Mouse (Mus musculus): ENCODE results near the gene Ankrd13d. TPM values are rescaled to one million over a fixed set of nuclear protein-coding genes. Genes with fewer than 3 reads are reported as not detected.

Ankrd13d gene
- total and polyA plus RNA-seq, 3 experiments: 0.96 to 2.6 TPM; not detected in 1

- H3K27ac ChIP-seq (ENCODE audit: control insufficient read depth, low read depth, low read length): no peak overlapping the region
- no peaks in the 10 kb centered on the region for H3K27me3 ChIP-seq (ENCODE audit: control insufficient read depth in 1 of 2, insufficient read depth in 2 of 2, low read length in 2 of 2)
- peaks cover 2% of the 10 kb centered on the region; the same call in 1 of the 2 replicates for H3K79me2 ChIP-seq (ENCODE audit: control insufficient read depth, insufficient read depth, low read length, poor library complexity)
- no peaks in the 10 kb centered on the region for H3K9me3 ChIP-seq (replicated peaks; ENCODE audit: insufficient read depth, low read length)
- no peak overlapping the region for H3K4me3 ChIP-seq (ENCODE audit: control insufficient read depth in 1 of 2, insufficient read depth in 1 of 2, low read depth in 2 of 2, low read length in 2 of 2)
- H3K36me3 ChIP-seq (ENCODE audit: control insufficient read depth in 1 of 2, insufficient read depth in 2 of 2, low read length in 2 of 2): peaks cover 0 to 11% of the 10 kb centered on the region in 2 experiments; a peak in 2 of 4 replicates
- H3K4me1 ChIP-seq (ENCODE audit: control insufficient read depth in 1 of 2, insufficient read depth in 2 of 2, low read length in 2 of 2): peaks cover 2 to 29% of the 10 kb centered on the region in 2 experiments; a peak in 3 of 4 replicates
- DNase-seq (ENCODE audit: low read depth, low spot score): peak; percentile 89
- peak overlapping the region; percentile 35; the same call in 1 of the 2 replicates for H3K9ac ChIP-seq (ENCODE audit: control insufficient read depth, low read depth, low read length, poor library complexity, severe bottlenecking)
- TF ChIP-seq MEF2A (IDR thresholded peaks at IDR 0.05; ENCODE audit: extremely low read depth, insufficient replicate concordance, low read depth, low read length, poor library complexity, severe bottlenecking) (no peak), RAD21 (IDR thresholded peaks at IDR 0.05; ENCODE audit: low read depth, low read length) (peak; percentile 99), NRF1 (IDR thresholded peaks at IDR 0.05; ENCODE audit: insufficient read depth, low read depth, low read length, poor library complexity, severe bottlenecking) (no peak), ZKSCAN1 (IDR thresholded peaks at IDR 0.05; ENCODE audit: low read depth, low read length) (peak; percentile 48; the same call in 1 of the 2 replicates), ETS1 (IDR thresholded peaks at IDR 0.05; ENCODE audit: low read depth, low read length) (0 out of 2 replicates have a peak, but pooled peaks have one; percentile 16), MAFK (IDR thresholded peaks at IDR 0.05; ENCODE audit: borderline replicate concordance, low read depth, low read length) (no peak), CHD2 (IDR thresholded peaks at IDR 0.05; ENCODE audit: low read length) (no peak), BHLHE40 (IDR thresholded peaks at IDR 0.05; ENCODE audit: borderline replicate concordance, low read depth, low read length) (no peak), HCFC1 (IDR thresholded peaks at IDR 0.05; ENCODE audit: low read depth, low read length) (0 out of 2 replicates have a peak, but pooled peaks have one; percentile 38), TAL1 (IDR thresholded peaks at IDR 0.05; ENCODE audit: low read length) (no peak), NELFE (IDR thresholded peaks at IDR 0.05; ENCODE audit: low read depth, low read length) (no peak), GATA1 (IDR thresholded peaks at IDR 0.05; ENCODE audit: low read depth, low read length) (no peak), ZMIZ1 (IDR thresholded peaks at IDR 0.05; ENCODE audit: low read depth, low read length) (no peak), CHD1 (IDR thresholded peaks at IDR 0.05; ENCODE audit: low read depth, low read length) (no peak), EP300 (IDR thresholded peaks at IDR 0.05; ENCODE audit: low read depth in 1 of 2, low read length in 2 of 2) (0 out of 4 replicates have a peak, but pooled peaks of 1 of the 2 experiments have one; percentile 19), UBTF (IDR thresholded peaks at IDR 0.05; ENCODE audit: borderline replicate concordance, insufficient read depth, low read depth, low read length) (no peak), KAT2A (conservative IDR thresholded peaks at IDR 0.05; ENCODE audit: low read depth, low read length) (no peak), JUND (IDR thresholded peaks at IDR 0.05; ENCODE audit: low read depth, low read length) (no peak; the same call in 1 of the 2 replicates), ZC3H11A (IDR thresholded peaks at IDR 0.05; ENCODE audit: low read depth, low read length) (peak; percentile 94), GABPA (IDR thresholded peaks at IDR 0.05; ENCODE audit: low read depth, low read length) (no peak), MAZ (IDR thresholded peaks at IDR 0.05; ENCODE audit: low read depth, low read length) (0 out of 2 replicates have a peak, but pooled peaks have one; percentile 34), E2F4 (IDR thresholded peaks at IDR 0.05; ENCODE audit: borderline replicate concordance, low read depth, low read length) (no peak), ZNF384 (IDR thresholded peaks at IDR 0.05; ENCODE audit: low read depth, low read length) (no peak), TCF12 (IDR thresholded peaks at IDR 0.05; ENCODE audit: low read depth, low read length) (no peak), SIN3A (IDR thresholded peaks at IDR 0.05; ENCODE audit: low read length) (peak; percentile 78), POLR2AphosphoS5 (IDR thresholded peaks at IDR 0.05; ENCODE audit: borderline replicate concordance, low read depth, low read length) (no peak), MYC (IDR thresholded peaks at IDR 0.05; ENCODE audit: low read depth, low read length) (no peak), MXI1 (IDR thresholded peaks at IDR 0.05; ENCODE audit: low read depth, low read length) (peak; percentile 55; the same call in 1 of the 2 replicates), POLR2A (IDR thresholded peaks at IDR 0.05; ENCODE audit: control insufficient read depth in 1 of 2, insufficient read depth in 1 of 2, low read depth in 1 of 2, low read length in 2 of 2, poor library complexity in 1 of 2) (no peak), USF1 (IDR thresholded peaks at IDR 0.05; ENCODE audit: low read depth, low read length) (0 out of 2 replicates have a peak, but pooled peaks have one; percentile 8), ELF1 (IDR thresholded peaks at IDR 0.05; ENCODE audit: low read depth, low read length) (peak; percentile 48; the same call in 1 of the 2 replicates), CTCF (IDR thresholded peaks at IDR 0.05 in 2 of 3, conservative IDR thresholded peaks at IDR 0.05 in 1 of 3; ENCODE audit: control insufficient read depth in 1 of 3, insufficient read depth in 1 of 3, low read depth in 2 of 3, low read length in 3 of 3, poor library complexity in 1 of 3, severe bottlenecking in 1 of 3) (peak; percentile 88 to 98 (median 98)), TBP (IDR thresholded peaks at IDR 0.05; ENCODE audit: low read depth, low read length) (no peak), USF2 (IDR thresholded peaks at IDR 0.05; ENCODE audit: borderline replicate concordance in 1 of 2, insufficient read depth in 1 of 2, low read depth in 1 of 2, low read length in 2 of 2) (no peak)
These were observed 54.9 kb downstream of the Ankrd13d start for GRCm38 (mm10) chr19:4227894-4228678.
